Comparison of ENCODE assay signal across 8 mouse cellular contexts in the genomic region with DNA sequence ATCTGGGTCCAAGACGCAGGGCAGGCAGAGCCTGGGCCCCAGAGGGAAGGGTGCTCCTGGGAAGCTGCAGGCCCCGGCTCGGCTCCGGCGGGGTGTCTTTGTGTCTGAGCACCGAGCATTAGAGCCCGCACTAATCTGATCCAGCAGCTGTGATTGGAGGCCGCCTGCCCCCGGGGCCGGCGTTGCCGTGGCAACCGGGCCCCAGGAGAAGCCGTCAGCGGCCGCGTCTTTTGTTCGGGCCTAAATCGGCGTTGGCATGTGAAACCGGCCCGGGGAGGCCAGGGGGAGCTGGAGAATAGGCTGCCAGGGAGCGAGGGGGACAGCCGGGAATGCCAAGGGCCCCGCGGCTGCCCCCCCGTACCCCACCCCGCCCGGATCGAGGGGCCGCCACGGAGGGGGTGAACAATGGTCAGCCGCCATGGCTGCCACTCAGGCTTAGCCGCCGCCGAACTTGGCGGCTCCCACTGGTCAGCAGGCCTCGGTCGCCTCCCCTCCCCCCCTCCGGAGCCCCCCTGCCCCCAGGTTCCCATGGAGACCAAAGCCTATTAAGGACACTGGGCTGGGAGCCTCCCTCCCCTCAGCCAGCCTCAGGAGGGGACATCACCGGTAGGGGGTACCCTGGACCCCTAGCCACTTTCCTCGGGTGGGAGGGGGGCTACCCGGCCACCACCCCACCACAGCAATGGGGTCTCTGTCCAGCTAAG. TPM values are rescaled to one million over a fixed set of nuclear protein-coding genes. Genes with fewer than 3 reads are reported as not detected.
A peak's percentile ranks its signal among the peaks of the same experiment; 100 is the strongest.
DNase-seq lines count a peak whose midpoint lies in the region; ATAC-seq lines count a peak whose summit lies in the region.

No protein-coding gene starts in this region.

- WGBS in hindbrain, embryonic 14.5 days = 0% methylated on average over 38 of the region's 43 CpGs

- peak; percentile 90 for ATAC-seq in hindbrain, embryonic 14.5 days (ENCODE audit: low FRiP score)

- no peaks in the 10 kb centered on the region for H3K9me3 ChIP-seq in hindbrain, embryonic 14.5 days (ENCODE audit: control insufficient read depth, low read length)

- peak overlapping the region; percentile 80 for H3K9ac ChIP-seq in hindbrain, embryonic 14.5 days

- peak overlapping the region; percentile 28 for H3K4me3 ChIP-seq in hindbrain, embryonic 14.5 days (replicated peaks; ENCODE audit: low read length)

- DNase-seq in WW6 (ENCODE audit: low read depth, low spot score) = peak; percentile 74
- DNase-seq in cerebellum, postnatal 14 days = peak; percentile 81
- peak; percentile 84 to 89 for DNase-seq in frontal cortex, postnatal 14 days (ENCODE audit: low spot score in 2 of 2)
- DNase-seq in hindbrain, embryonic 14.5 days (ENCODE audit: low spot score) = peak; percentile 94
- peak; percentile 78 to 90 for DNase-seq in left cerebral cortex, adult 18-20 months (ENCODE audit: low spot score in 2 of 2)
- DNase-seq in lung, postnatal 36 days = peak; percentile 31
- peak; percentile 80 for DNase-seq in right cerebral cortex, postnatal 14 days
- no peak for DNase-seq in c-Kit-positive CD71-positive TER-119-positive erythroid progenitor cells, embryonic 14.5 days (ENCODE audit: low spot score)

- H3K27me3 ChIP-seq in hindbrain, embryonic 14.5 days (ENCODE audit: control insufficient read depth, insufficient read depth, low read length) = no peaks in the 10 kb centered on the region

- peak overlapping the region; percentile 100 for H3K27ac ChIP-seq in hindbrain, embryonic 14.5 days

- H3K36me3 ChIP-seq in hindbrain, embryonic 14.5 days (replicated peaks; ENCODE audit: control insufficient read depth, insufficient read depth) = peaks cover 49% of the 10 kb centered on the region

- H3K4me1 ChIP-seq in hindbrain, embryonic 14.5 days (replicated peaks; ENCODE audit: control insufficient read depth, insufficient read depth, low read length) = peaks cover 83% of the 10 kb centered on the region

- peak overlapping the region; percentile 83 for H3K4me2 ChIP-seq in hindbrain, embryonic 14.5 days (replicated peaks)

RNA-seq across cellular contexts. Expression of a gene that starts 7.2 kb away (rescaled TPM):
- polyA plus RNA-seq in hindbrain, embryonic 14.5 days (2014; fragmentation: Nextera tagmentation; extraction: Ambion mirVana) = 59.6 and 60.2 TPM in 2 replicates
- 10 to 100 TPM; 48.8 to 49.1 TPM for total RNA-seq in left cerebral cortex, adult 18-20 months (2021)

RNA-seq across cellular contexts. Expression of a gene that starts 29.5 kb away (rescaled TPM):
- 0.67 TPM in 1 of 2 replicates, not detected in the other for polyA plus RNA-seq in hindbrain, embryonic 14.5 days (2014; fragmentation: Nextera tagmentation; extraction: Ambion mirVana)
- not detected for total RNA-seq in left cerebral cortex, adult 18-20 months (2021)

RNA-seq across cellular contexts. Expression of a gene that starts 48.0 kb away (rescaled TPM):
- 19.1 and 20.3 TPM in 2 replicates for polyA plus RNA-seq in hindbrain, embryonic 14.5 days (2014; fragmentation: Nextera tagmentation; extraction: Ambion mirVana)
- 10 to 100 TPM; 37.1 to 37.8 TPM for total RNA-seq in left cerebral cortex, adult 18-20 months (2021)
